Mouse (Mus musculus) right cerebral cortex, postnatal 10 days (tissue): ENCODE data around the gene 1700042G07Rik.
"Not testable (repeated sequence)": the region's sequence is repeated elsewhere in the genome, so short reads cannot be mapped to it uniquely, and the experiment has no call there.

Experiments used
- DNase-seq, 2 experiments: peaks; one replicate each; pipeline ENCODE4 v3.0.0; 2021; ENCODE audit warnings: low spot score in 2 of 2

The 1700042G07Rik gene

DNA sequence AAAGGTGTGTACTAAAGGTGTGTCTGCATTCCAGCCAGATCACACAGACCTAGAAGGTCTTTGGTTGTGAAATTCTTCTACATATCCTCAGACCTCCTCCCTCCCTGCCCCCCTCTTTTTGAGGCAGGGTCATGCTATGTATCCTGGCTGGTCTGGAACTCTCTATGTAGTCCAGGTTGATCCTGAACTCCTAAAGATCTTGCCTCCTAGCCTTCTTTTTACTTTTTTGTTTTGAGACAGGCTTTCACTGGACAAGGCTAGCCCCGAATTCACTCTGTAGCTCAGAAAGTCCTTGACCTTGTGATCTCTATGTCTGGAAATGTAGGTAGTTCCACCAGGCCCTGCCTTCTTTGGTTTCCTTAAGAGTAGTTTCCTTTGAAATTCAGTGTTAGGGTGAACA is 35.7 kb downstream of the 1700042G07Rik start:
- DNase-seq: no peak

DNA sequence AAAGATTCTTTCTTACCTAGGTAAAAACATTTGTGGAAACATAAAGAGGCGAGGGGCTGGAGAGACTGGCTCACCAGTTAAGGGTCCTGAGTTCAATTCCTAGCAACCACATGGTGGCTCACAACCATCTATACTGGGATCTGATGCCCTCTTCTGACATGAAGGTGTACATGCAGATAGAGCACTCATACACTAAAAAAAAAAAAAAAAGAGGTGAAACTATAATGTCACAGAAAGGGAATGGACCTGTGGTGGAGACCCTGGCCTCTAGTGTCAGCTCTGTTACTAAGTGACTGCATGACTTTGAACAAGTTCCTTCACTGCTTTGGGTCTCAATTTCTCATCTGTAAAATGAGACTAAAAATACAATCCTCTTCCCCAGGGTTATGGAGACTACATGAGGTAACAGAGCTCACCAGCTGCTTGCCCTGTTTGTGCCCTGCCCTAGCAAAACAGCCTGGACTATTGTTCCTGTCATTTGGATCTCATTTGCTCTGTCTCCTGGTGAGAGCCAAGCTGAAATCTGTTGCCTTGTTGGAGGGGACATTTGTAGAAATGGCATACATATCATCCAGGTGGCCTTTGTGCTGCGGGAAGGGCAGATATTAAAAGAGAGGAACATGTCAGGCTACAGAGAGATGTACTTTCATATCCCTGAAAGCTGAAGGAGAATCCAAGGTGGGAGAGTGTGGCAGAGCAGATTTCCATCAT is 42.9 kb downstream of the 1700042G07Rik start:
- no peak for DNase-seq

DNA sequence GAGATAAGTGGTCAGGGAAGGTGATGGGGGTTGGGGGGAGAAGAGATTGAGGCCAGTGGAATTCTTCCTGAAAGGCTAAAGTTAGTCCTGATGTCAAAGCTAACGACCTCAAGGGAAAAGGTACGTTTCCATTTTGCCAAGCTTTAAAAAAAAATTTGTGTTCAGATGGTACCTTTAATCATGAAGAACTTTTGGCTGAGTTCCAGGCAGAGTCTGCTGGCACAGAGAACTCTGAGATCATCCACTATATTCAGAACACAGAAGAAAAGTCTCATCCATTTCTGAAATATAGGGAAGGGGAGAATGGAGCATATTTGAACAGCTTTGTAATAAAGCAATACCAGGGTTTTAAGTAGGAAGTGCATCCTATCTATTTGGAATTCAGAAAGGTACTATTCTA is 43.9 kb downstream of the 1700042G07Rik start:
- DNase-seq: peak; percentile 31 to 37

DNA sequence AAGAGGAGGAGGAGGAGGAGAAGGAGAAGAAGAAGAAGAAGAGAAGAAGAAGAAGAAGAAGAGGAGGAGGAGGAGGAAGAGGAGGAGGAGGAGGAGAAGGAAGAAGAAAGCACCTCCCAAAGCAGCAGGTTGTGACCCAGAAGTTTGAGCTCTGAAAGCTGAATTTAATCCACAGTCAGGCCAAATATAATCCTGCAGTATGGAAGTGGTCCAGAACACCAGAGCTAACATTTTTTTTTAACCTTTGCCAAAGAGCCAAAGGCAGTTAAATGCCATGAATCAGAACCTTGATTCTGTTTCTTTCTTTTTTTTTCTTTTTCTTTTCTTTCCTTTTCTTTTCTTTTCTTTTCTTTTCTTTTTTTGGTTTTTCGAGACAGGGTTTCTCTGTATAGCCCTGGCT is 44.5 kb downstream of the 1700042G07Rik start:
- not testable (repeated sequence) for DNase-seq

DNA sequence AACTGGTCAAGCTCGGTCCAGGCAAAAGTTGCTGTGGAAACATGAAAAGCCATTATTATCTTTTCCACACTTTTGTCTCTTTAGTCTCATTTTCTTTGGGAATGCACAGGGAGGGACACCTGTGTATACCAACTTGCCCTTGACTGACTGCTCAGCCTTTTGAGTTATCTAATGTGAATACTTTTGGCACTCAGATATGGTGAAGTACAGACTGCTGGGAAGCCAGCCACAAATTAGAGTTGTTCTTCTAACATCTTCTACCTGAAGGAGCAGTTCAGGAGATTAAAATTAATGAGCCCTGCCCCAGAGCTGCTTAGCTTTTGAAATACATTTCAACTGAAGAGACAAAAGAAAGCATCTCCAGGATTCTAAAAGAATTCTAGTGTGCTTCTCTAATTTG is 45.9 kb downstream of the 1700042G07Rik start:
- DNase-seq: no peak

DNA sequence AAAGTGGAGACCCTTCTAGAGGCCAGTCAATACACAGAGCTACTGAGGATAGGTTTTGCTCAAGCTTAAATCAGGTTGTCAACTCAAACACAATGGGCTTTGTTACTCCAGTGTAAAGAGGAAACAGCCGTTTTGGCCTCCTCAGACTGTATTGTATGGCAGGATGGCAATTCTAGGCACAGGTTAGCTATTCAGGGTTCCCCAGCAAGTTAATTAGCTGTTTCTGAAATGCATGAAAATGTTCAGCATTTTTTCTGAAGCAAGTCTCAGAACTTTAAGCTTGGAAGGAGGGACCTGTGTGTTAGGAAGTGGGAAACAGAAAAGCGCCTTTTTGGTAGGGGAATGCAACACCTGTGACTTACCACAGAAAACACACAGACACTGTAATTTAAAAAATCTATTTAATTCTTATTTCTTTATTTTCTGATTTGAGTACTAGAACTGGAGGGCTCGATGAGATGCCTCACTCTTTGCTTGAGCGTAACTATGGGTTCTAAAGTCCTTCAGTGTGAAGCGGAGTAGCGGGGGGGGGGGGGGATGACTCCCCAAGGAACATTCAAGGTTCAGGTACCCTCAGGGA is 47.0 kb downstream of the 1700042G07Rik start:
- DNase-seq: no peak

DNA sequence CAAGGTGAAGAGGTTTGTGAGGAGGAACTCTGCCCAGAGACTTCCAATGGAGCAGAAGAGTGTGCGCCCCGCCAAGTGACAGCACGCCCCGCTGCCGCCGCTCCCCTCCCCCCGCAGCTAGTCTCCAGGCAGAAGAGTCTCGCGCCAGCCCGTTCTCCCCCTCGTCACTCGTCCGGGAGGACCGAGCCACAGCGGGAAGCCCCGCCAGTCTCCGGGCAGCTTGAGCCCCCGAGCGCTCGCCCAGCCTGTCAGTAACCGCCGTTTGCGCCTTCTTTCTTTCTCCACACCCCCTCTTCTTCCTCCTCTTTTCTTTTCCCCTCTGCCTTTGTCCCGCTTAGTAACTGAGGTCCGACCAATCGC is 47.6 kb downstream of the 1700042G07Rik start:
- DNase-seq: no peak

DNA sequence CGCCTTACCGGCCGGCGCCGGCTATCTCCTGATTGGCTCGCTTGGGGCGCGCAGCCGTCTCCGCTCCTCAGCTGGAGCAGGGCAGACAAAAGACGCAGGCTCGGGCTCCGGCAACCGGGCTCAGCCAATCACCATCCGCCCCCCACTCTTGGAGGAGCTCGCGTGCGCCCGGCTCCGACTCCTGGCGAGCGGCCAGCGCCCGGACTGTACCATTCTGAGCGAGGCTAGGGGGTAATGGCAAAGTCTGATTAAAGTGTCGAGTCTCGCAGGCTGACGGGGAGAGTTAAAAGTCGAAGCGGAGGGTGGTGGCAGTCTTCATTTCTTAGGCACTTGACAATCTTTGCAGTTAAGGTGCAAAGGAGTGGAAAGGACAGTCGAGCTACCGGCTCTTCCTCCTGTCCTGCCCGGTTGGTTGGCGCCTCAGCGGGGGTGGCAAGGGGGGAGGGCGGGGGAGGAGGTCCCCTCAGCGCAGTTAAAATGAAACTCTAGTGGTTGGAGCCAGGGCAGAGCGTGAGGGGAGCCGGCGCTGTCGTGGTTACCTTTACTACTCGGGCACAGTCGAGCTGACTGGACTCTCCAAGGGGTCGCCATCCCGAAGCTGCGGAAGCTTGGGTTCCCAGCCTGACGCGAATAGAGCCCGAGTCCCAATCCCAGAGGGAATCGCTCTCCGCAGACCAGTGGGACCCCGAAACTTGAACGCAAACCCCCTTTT is 48.1 kb downstream of the 1700042G07Rik start, which contains the start of gene Pik3r3:
Gene Pik3r3 (plus strand): TSS at position 479 of the 712 bp plus-strand sequence.
- peak; percentile 100 for DNase-seq

DNA sequence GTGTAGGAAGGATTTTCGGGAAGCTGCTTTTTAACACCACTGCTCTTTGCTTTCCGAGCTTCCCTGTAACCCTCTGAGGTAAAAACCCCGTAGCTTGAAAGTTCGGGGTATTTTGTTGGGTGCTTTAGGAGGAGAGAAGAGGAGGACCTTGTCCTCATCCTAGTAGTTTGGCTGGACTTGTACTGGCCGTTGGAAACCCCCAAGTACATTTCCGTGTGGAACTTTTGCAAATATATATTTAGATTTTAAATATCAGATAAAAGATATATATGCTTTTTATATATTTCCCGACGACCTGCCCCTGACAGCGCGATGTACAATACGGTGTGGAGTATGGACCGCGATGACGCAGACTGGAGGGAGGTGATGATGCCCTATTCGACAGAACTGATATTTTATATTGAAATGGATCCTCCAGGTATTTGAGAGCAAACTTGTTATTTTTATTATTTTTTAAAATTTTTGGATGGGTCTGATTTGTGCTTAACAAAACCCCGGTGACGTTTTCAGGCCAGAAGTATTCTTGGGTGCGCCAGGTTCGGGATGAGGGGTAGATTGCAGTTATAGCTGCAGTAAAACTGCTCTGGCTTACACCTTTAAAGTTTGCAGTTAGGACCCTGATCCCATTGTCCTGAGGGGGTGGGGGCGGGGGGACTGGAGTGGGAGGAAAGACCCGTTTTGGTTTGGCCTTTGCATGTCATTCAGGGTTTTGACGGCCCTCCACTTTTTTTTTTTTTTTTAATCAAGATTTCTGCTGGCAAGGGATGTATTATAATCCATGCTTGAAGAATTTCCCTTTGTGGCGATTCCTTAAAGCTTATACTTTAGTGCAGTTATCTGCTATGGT is 49.0 kb downstream of the 1700042G07Rik start:
- peak; percentile 31 to 40 for DNase-seq

DNA sequence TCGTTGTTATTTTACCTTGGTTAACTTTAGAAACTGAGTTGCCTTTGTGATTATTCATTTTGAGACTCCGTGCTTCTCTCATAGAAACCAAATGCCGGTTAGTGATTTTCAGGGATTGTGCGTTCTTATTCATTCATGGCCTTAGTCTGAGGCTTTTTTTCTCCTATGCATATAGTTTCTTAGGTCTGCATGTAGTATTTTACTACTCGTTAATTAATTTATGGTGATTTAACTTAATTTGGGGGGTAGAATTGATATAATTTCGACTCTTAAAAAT is 49.6 kb downstream of the 1700042G07Rik start:
- no peak for DNase-seq
